Mouse (Mus musculus): Measurements from ENCODE around the gene 4933434E20Rik. TPM values are rescaled to one million over a fixed set of nuclear protein-coding genes. Genes with fewer than 3 reads are reported as not detected.

The 4933434E20Rik gene
- polyA plus RNA-seq, 1 experiment from 2014 or later: 141 TPM

DNA sequence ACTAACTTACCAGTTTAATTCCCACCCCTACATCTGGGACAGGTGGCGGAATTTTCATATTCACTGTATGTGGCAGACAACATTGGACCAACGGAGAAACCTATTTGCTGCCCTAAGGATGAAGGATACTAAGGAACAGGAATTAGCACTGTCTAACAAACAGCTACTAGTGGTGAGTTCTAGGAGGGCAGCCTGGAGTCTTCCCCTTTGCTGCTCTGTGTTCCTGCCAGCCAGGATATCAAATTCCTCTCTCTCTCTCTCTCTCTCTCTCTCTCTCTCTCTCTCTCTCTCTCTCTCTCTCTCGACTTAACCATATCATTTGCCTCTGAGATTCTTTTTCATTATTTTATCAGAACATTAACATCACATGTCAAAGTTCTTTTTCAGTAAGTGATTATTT is 12.9 kb downstream of the 4933434E20Rik start:
- ATAC-seq (ENCODE audit: insufficient number of reproducible peaks, low FRiP score): no peak
- Histone ChIP-seq H3K27me3 (replicated peaks) (no peaks in the 10 kb centered on the region), H3K4me1 (replicated peaks) (0 out of 2 replicates have a peak, but pooled peaks cover 3% of the 10 kb centered on the region), H3K27ac (ENCODE audit: poor library complexity, severe bottlenecking) (no peak overlapping the region), H3K4me3 (no peak overlapping the region), H3K9me3 (replicated peaks) (no peaks in the 10 kb centered on the region), H3K36me3 (peaks cover 53% of the 10 kb centered on the region), H3K4me2 (no peak overlapping the region), H3K9ac (no peak overlapping the region)
- WGBS: 85% methylated on average over 3 of the region's 3 CpGs

DNA sequence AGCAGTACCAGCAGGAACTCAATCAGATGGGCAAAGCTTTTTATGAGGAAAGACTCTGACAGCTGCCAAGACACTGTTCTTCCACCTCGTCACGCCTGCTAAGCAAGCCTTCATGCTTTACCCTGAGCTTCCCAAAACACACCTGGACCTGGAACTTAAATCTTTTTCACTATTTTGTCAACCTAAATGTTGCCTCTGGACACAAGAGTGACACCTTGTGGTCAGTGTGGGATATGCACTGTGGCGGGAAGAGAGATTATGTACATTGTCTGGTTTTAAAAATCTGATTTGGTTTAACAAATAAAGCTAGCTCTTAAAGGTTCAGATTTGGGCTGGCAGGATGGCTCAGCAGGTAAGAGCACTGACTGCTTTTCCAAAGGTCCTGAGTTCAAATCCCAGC is 14.1 kb downstream of the 4933434E20Rik start:
- no peak overlapping the region for H3K4me3 ChIP-seq
- ATAC-seq (ENCODE audit: insufficient number of reproducible peaks, low FRiP score): no peak
- WGBS: 52% methylated on average over 3 of the region's 3 CpGs
- no peaks in the 10 kb centered on the region for H3K9me3 ChIP-seq (replicated peaks)
- H3K27ac ChIP-seq (ENCODE audit: poor library complexity, severe bottlenecking): no peak overlapping the region
- peaks cover 45% of the 10 kb centered on the region for H3K36me3 ChIP-seq
- no peak overlapping the region for H3K4me2 ChIP-seq
- 0 out of 2 replicates have a peak, but pooled peaks cover 3% of the 10 kb centered on the region for H3K4me1 ChIP-seq (replicated peaks)
- H3K9ac ChIP-seq: no peak overlapping the region
- no peaks in the 10 kb centered on the region for H3K27me3 ChIP-seq (replicated peaks)

DNA sequence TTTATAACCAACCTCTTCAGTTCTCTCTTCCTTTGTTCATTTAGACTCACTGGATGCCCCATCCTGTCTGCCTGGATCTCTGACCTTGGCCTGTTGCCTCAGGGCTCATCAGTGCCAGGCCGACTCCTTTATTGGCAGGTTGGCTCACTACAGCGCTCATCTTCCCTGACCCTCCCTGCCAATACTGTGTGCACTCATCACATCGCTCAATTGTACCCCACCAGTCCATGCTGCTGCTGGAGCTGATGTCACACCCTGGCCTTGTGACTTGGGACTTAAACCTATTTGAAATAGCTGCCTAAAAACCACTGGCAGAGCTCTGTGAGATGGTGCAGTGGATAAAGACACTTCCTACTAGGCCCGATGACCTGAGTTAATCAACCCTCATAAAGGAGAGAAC is 16.4 kb downstream of the 4933434E20Rik start:
- ATAC-seq (ENCODE audit: insufficient number of reproducible peaks, low FRiP score): no peak
- 85% methylated on average over 4 of the region's 4 CpGs for WGBS

DNA sequence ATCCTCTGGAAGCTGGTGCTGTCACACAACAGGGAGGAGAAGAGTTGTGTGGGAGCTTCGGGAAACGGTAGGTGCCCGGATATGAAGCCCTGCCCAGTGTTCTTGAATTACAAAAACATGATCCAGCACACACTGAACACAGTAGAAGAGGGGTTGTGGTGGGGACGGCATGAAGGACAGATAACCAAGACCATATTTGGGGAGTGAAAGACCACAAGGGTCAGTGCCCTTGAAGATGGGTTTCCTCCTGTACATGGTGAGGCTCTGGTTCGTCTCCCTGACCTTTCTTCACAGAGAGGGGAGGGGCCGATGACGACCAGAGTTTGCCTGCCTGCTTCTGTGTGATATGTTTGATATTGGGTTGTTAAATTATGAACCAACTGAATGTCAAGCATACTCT is 18.3 kb downstream of the 4933434E20Rik start:
- no peak for ATAC-seq (ENCODE audit: insufficient number of reproducible peaks, low FRiP score)
- no peak overlapping the region for H3K27ac ChIP-seq (ENCODE audit: poor library complexity, severe bottlenecking)
- 57% methylated on average over 7 of the region's 7 CpGs for WGBS
- H3K4me1 ChIP-seq (replicated peaks): peaks cover 15% of the 10 kb centered on the region
- H3K4me2 ChIP-seq: no peak overlapping the region
- no peak overlapping the region for H3K9ac ChIP-seq
- H3K4me3 ChIP-seq: no peak overlapping the region
- H3K9me3 ChIP-seq (replicated peaks): no peaks in the 10 kb centered on the region
- peaks cover 7% of the 10 kb centered on the region for H3K36me3 ChIP-seq
- H3K27me3 ChIP-seq (replicated peaks): no peaks in the 10 kb centered on the region

More for the DNA sequence above, 16.4 kb downstream of the 4933434E20Rik start:
- H3K36me3 ChIP-seq: peaks cover 23% of the 10 kb centered on the region
- no peak overlapping the region for H3K27ac ChIP-seq (ENCODE audit: poor library complexity, severe bottlenecking)
- H3K4me2 ChIP-seq: no peak overlapping the region
- no peak overlapping the region for H3K9ac ChIP-seq
- no peaks in the 10 kb centered on the region for H3K27me3 ChIP-seq (replicated peaks)
- H3K4me3 ChIP-seq: no peak overlapping the region
- H3K9me3 ChIP-seq (replicated peaks): no peaks in the 10 kb centered on the region
- H3K4me1 ChIP-seq (replicated peaks): peaks cover 11% of the 10 kb centered on the region

DNA sequence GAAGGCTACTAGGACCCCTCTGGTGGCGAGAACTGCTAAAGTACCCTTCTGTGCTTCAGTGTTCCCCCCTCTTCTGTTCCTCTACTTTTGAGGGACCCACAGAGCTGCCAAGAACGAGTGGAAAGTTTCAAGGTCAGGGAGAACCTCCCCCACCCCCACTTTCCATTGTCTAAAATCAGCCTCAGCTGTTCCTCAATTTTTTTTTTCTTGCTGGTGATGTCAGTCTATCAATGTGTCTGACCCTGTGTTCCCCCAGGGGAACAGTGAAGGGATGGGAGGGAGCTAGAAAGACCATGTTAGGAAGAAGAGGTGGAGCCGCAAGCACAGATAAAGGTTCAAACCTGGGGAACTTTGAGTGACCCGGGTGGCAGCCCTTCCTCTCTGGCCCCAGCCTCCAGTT is 20.9 kb downstream of the 4933434E20Rik start, which contains the start of gene Tpm3:
Gene Tpm3 (plus strand): TSS at position 356 of the 400 bp plus-strand sequence.
- H3K36me3 ChIP-seq: no peaks in the 10 kb centered on the region
- no peak within 1 kb of the TSS for H3K9ac ChIP-seq
- no peak within 1 kb of the TSS for H3K4me2 ChIP-seq
- no peak within 1 kb of the TSS for H3K4me3 ChIP-seq
- H3K9me3 ChIP-seq (replicated peaks): no peaks in the 10 kb centered on the region
- no peak for ATAC-seq (ENCODE audit: insufficient number of reproducible peaks, low FRiP score)
- no peak within 1 kb of the TSS for H3K27ac ChIP-seq (ENCODE audit: poor library complexity, severe bottlenecking)
- WGBS: 52% methylated on average over 4 of the region's 4 CpGs
- peaks cover 20% of the 10 kb centered on the region for H3K4me1 ChIP-seq (replicated peaks)
- H3K27me3 ChIP-seq (replicated peaks): no peaks in the 10 kb centered on the region

DNA sequence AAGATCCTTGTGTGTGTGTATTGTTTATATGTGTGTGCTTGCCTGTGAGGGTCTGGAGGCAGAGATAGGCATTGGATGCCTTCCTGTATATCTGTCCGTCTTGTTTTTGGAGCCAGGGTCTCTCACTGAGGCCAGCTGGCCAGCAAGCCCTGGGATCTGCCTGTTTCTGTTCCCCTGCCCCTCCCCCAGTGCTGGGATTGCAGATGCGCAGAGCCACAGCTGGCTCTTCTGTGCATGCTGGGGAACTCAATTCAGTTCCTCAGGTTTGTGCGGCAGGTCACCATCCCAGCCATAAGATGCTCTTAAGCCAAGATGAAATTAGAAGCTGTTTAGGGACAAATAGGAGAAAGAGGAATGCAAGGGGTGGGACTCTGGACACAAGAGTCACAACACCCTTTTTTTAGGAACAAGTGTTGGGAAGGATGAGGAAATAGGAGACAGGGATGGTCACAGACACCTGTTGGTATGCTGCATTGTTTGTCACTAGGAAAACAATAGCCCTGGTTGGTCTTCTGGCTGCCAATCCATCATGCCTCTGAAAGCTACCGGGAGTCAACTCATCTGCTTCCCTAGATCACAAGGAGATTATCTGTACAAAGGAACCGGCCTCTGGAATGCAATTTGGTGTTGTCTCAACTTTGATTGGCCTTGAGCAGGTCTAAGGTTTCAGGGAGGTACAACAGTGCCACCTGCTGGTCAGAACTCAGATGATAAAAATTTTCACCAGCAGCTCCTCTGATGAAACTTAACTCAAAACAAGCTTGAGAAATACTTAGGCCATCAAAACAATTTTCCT is 25.7 kb downstream of the 4933434E20Rik start:
- Histone ChIP-seq H3K9me3 (replicated peaks) (no peaks in the 10 kb centered on the region), H3K9ac (peak overlapping the region; percentile 30; the same call in 1 of the 2 replicates), H3K27me3 (replicated peaks) (no peaks in the 10 kb centered on the region), H3K27ac (ENCODE audit: poor library complexity, severe bottlenecking) (no peak overlapping the region), H3K4me1 (replicated peaks) (peaks cover 35% of the 10 kb centered on the region), H3K4me2 (peak overlapping the region; percentile 54), H3K4me3 (no peak overlapping the region), H3K36me3 (no peaks in the 10 kb centered on the region)
- 15% methylated on average over 5 of the region's 5 CpGs for WGBS
- ATAC-seq (ENCODE audit: insufficient number of reproducible peaks, low FRiP score): no peak

DNA sequence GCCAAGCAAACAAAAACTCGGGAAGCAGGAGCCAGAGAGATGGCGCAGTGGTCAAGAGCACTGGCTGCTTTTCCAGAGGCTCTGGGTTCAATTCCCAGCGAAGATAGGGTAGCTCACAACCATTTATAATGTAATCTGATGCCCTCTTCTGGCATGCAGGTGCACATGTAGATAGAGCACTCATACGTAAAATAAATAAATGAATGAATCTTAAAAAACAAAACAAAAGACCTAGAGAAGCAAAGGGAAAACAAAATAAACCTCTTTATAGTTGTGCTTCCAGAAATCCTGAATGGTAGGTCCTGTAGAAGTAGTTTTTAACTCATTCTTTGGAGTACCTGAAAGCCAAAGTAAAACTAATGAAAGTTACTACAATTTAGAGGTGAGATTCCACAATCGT is 26.8 kb downstream of the 4933434E20Rik start:
- Histone ChIP-seq H3K9me3 (replicated peaks) (no peaks in the 10 kb centered on the region), H3K27ac (ENCODE audit: poor library complexity, severe bottlenecking) (no peak overlapping the region), H3K9ac (no peak overlapping the region), H3K4me2 (no peak overlapping the region), H3K27me3 (replicated peaks) (no peaks in the 10 kb centered on the region), H3K36me3 (no peaks in the 10 kb centered on the region), H3K4me1 (replicated peaks) (peaks cover 41% of the 10 kb centered on the region), H3K4me3 (no peak overlapping the region)
- 48% methylated on average over 5 of the region's 5 CpGs for whole genome bisulfite sequencing
- no peak for ATAC-seq (ENCODE audit: insufficient number of reproducible peaks, low FRiP score)

DNA sequence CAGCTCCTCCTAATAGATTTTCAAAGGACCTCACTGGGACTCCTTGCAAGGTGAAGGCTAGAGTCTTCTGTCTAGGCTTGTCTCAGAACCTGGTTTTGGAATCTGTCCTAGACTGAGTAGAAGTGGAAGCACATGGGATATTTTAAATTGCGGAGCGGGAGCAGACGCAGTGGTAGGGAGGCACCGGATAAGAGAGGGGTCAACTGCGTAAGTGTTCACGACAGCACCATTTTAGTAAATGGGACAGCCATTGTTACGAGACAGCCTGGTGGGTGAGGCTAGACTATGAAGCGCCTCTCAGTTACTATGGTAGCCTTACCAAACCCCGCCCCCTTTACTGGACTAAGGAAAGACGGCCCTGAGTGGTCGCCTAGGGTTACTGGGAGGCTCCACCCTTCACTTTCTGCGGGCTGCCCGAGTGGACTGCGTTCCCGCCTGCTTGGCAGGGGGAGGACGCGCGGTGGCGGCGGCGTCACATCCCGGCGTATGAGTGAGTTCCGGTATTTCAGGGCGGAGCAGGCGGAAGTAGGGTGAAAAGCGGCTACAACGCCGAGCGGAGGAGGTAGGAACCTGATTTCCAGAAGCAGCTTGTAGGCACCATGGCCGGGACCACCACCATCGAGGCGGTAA is 27.8 kb downstream of the 4933434E20Rik start:
- 0 out of 2 replicates have a peak, but pooled peaks cover 1% of the 10 kb centered on the region for H3K36me3 ChIP-seq
- H3K4me1 ChIP-seq (replicated peaks): peaks cover 47% of the 10 kb centered on the region
- peak overlapping the region; percentile 99 for H3K27ac ChIP-seq (ENCODE audit: poor library complexity, severe bottlenecking)
- under 1% methylated on average over 33 of the region's 33 CpGs for WGBS
- peak overlapping the region; percentile 96 for H3K4me3 ChIP-seq
- no peaks in the 10 kb centered on the region for H3K9me3 ChIP-seq (replicated peaks)
- peak; percentile 94 for ATAC-seq (ENCODE audit: insufficient number of reproducible peaks, low FRiP score)
- H3K27me3 ChIP-seq (replicated peaks): no peaks in the 10 kb centered on the region
- H3K4me2 ChIP-seq: peak overlapping the region; percentile 90
- peak overlapping the region; percentile 99 for H3K9ac ChIP-seq

DNA sequence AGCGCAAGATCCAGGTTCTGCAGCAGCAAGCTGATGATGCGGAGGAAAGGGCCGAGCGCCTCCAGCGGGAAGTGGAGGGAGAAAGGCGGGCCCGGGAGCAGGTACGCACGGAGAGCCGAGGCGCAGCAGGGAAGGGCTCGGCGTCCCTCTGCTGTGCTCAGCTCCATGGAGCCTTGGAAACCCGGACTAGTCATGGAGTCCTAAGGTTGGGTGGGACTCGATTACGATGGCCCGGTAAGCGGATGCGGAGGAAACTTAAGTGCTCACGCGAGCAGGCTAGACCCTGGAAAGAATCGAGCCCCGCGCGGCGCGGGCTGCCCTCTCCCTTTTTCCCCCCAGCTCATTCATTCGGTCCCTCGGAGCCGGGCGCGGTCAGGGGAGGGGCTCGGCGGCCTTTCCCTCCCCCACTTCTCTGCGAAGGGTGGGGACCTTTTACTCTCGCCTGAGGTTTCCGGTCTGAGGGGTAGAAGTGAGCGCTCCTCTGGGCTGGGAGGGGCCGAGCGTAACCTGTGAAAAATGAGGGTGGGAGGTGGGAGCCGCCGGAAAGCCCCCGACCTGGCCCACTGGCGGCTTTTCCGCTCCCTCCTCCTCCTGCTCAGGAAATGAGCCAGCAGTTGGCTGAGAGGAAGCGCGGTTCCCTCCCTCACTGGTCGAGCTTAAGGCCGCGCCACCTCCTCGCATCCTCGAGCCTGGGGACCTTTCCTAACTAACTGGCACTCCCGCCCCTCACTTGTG is 28.5 kb downstream of the 4933434E20Rik start:
- no peaks in the 10 kb centered on the region for H3K9me3 ChIP-seq (replicated peaks)
- H3K36me3 ChIP-seq: 0 out of 2 replicates have a peak, but pooled peaks cover 3% of the 10 kb centered on the region
- peak overlapping the region; percentile 99 for H3K27ac ChIP-seq (ENCODE audit: poor library complexity, severe bottlenecking)
- peaks cover 53% of the 10 kb centered on the region for H3K4me1 ChIP-seq (replicated peaks)
- peak overlapping the region; percentile 99 for H3K9ac ChIP-seq
- WGBS: under 1% methylated on average over 53 of the region's 53 CpGs
- H3K4me3 ChIP-seq: peak overlapping the region; percentile 96
- peak; percentile 74 for ATAC-seq (ENCODE audit: insufficient number of reproducible peaks, low FRiP score)
- H3K27me3 ChIP-seq (replicated peaks): no peaks in the 10 kb centered on the region
- H3K4me2 ChIP-seq: peak overlapping the region; percentile 90

DNA sequence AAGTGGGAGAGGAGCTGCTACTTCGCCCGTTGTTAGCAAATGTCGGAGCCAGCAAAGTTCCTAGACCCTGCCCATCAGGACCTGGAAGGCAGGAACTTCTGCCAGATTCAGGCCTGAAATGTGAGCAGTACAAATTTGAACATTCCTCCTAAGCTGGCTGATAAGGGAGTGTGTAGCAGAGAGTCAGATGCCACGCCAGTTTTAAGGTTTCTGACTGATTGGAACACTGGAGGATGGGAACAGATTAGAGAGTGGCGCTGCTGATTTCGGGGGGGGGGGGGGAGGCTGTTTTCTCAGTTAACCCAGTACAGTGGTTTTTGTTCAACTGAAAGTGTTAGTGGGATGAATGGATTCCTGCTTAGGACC is 29.0 kb downstream of the 4933434E20Rik start:
- 2% methylated on average over 6 of the region's 6 CpGs for whole genome bisulfite sequencing
- no peaks in the 10 kb centered on the region for H3K27me3 ChIP-seq (replicated peaks)
- H3K9ac ChIP-seq: peak overlapping the region; percentile 99
- peak overlapping the region; percentile 90 for H3K4me2 ChIP-seq
- peak overlapping the region; percentile 96 for H3K4me3 ChIP-seq
- peaks cover 59% of the 10 kb centered on the region for H3K4me1 ChIP-seq (replicated peaks)
- no peaks in the 10 kb centered on the region for H3K9me3 ChIP-seq (replicated peaks)
- 0 out of 2 replicates have a peak, but pooled peaks cover 4% of the 10 kb centered on the region for H3K36me3 ChIP-seq
- ATAC-seq (ENCODE audit: insufficient number of reproducible peaks, low FRiP score): 0 out of 2 replicates have a peak, but pooled peaks have one; percentile 2
- peak overlapping the region; percentile 99 for H3K27ac ChIP-seq (ENCODE audit: poor library complexity, severe bottlenecking)

All from heart, embryonic 12.5 days (tissue).